Mouse (Mus musculus) layer of hippocampus, adult 18-20 months (tissue): ENCODE measurements around the gene Abt1. TPM values are rescaled to one million over a fixed set of nuclear protein-coding genes. Genes with fewer than 3 reads are reported as not detected.

Experiments used
- DNase-seq, 2 experiments: peaks; one replicate each; pipeline ENCODE4 v3.0.0; 2022; ENCODE audit warnings: low spot score in 2 of 2
- long read RNA-seq: library from polyadenylated mRNA; stranded (forward); transcript quantifications from one replicate; pipeline ENCODE4 v2.0.0, GENCODE M21; 2021
- total RNA-seq, 2 experiments: library from RNA; stranded (reverse); gene quantifications; 2 replicates each; pipeline ENCODE4 v1.2.3; 2021

The Abt1 gene
- 1 to 10 TPM; 8.8 to 9.5 TPM for total RNA-seq
- long read RNA-seq, full-length matches to known transcripts: 16 of 19 reads
- long read RNA-seq, partial matches to known transcripts: 1 of 19 reads
- long read RNA-seq, other reads (novel, unspliced or antisense): 2 of 19 reads

DNA sequence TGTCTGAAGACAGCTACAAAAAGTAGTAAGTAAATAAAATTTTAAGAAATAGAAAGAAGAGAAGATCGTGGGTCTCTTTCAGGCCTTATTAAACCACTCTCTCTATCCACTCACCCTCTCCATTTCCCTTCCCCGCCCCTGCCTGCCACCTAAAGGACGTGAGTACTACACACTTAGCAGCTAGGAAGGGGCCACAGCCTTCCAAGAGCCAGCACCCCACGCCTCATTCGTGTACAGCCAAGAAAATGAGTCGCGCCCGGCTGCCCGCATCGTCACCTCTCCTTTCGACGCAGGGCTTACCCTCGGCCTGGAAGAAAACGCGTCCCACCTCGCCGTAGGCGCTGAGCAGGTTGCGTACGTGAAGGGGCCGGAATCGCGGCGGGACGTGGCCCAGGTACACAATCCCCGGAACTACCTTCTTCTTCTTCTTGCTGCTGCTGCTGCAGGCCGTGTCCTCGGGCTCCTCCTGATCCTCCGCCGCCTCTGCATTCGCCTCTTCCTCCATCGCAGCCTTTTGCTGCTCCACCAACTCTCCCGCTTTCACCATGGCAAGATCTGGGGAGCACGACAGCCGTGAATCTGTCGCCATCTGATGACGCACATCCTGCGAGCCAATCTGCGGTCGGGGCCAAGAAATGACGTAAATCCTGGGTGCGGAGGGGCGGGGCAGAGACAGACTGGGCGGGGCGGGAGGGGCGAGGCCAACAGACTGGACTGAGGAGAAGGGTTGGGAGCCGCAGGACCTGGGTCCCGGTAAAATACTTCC is at the start of gene Abt1:
Gene Abt1, minus strand, starts transcription at position 581 of the 766 bp plus-strand sequence.
- peak; percentile 93 to 97 for DNase-seq

DNA sequence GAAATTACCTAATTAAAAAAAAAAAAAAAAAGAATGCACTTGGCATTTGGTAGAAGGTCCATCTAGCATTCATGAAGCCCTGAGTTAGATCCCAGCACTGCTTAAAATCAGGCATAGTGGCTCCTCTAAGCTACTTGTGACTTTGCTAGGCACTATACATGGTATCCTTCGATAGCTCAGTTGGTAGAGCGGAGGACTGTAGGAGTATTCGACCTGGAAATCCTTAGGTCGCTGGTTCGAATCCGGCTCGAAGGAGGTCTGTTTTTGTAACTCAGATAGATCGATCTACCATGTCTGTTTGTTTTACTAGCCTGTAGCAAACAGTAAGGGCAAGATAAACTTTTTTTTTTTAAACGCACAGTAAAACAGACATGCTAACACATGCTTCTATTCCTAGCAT is 43.2 kb upstream of the Abt1 start:
- DNase-seq: peak; percentile 53 to 89

DNA sequence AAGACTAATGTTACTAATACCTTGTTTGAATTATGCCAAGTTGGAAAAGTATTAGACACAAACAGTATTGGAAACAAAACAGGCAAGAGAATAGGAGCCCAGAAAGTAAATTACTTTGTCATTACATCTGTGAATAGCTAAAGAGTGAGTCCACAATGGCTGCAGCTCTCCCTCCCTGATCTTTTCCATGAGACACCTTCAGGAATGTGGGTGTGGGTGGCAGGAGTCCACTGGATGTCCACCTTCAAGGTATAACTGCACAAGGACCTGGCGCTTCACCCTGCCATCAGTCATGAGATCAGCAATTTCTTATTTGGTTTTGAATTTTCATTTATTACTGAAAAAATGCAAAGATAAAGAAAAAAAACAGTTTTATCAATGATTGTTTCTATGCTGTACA is 42.6 kb upstream of the Abt1 start:
- no peak for DNase-seq

DNA sequence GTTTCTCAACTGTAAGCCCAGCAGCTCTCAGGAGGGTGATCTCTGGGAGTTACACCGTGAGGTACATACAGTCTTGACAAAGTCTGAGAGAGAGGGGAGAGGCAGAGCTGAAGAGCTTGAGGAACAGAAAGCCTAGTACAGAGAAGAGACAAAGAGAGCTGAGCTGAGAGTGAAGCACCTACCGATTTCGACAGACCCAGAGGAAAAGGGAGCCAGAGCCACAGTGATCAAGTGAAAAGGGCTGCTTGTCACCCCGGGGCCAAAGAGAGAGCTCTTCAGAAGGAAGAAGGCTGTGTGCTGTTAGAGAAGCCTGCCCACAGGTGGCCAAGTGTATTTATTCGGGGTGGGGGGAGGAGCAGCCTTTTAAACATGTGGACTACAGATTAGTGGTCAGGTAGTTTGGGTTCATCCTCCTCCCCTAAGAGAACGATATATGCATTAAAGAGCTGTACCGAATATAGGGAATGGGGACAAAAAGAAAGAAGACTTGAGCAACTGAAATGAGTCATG is 42.0 kb upstream of the Abt1 start, which contains the start of gene Btn1a1:
Gene Btn1a1, minus strand, starts transcription at position 302 of the 510 bp plus-strand sequence.
- DNase-seq: no peak

DNA sequence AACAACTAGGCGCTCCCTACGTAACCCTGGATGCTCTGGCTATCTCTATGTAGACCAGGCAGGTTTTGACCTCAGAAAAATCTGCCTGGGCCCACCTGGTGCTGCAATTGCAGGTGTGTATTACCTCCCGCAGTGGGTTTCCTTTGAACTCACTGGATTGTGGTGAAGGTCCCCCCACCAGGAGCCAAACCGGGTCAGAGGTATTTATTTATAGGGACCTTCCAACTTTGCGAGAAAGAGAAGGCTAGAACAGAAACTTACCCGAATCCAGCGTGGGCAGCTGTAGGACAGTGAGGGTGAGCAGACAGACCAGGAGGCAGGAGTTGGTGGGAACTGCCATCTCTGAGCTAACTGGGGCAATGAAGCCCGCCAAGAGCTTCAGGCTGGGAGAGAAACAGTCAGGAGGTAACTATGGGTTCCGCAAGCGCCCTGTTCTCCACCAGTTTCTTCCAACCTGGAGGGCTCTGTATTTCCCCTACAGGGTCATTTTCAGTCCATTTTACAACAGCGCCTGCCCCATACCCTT is 41.2 kb upstream of the Abt1 start:
- DNase-seq: no peak

DNA sequence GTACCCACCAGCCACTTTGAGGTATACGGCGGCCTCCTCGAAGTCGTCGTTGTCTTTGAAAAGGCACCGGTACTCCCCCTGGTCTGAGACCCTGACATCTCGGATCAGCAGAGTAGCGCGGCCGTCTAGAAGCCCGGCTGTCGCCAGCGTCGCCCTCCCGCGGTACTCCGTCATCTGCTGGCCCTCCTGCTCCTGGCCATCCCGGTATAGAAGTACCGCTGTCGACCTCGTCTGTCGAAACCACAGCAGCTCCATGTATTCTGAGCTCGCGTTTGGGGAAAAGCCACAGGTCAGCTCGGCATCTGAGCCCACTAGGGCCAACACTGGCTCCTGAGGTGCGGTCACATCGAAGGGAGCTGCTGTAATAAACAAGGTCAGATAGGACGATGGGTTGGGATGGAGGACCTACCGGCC is 40.6 kb upstream of the Abt1 start:
- DNase-seq: no peak

DNA sequence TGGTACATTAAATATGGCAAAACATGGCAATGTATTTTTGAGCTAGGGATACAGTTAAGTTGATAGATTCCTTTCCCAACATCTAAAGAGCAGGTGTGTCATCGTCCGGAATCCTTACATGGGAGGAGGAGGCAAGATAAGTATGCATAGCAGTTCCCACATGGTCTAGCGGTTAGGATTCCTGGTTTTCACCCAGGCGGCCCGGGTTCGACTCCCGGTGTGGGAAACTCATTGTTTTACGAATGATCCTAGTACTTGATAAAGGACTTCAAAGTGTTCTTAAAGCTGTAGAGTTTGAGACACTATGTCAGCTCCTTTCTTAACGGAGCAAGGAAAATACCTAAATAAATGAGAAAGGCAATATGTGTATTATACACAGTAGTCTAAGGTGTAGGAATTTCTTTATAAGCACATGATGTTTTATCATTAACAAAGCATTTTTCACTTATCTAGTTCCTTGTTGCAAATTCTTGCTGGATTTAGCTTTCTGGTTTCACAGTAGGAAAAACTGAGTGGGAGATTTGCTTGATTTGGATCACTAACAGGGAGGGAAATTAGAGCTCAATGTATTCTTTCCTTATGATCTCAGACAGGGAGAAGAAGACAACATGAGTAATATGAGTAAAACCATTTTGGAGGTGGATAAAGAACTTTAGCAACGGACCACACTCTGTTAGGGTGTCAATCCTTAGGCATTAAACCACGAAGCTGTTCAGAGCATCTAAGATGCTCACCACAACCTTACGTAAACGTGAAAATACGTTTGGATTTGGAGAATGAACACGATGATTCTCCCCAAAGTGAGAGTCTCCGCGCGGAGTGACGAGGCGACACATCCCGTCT is 39.9 kb upstream of the Abt1 start:
- DNase-seq: peak; percentile 82 to 92

DNA sequence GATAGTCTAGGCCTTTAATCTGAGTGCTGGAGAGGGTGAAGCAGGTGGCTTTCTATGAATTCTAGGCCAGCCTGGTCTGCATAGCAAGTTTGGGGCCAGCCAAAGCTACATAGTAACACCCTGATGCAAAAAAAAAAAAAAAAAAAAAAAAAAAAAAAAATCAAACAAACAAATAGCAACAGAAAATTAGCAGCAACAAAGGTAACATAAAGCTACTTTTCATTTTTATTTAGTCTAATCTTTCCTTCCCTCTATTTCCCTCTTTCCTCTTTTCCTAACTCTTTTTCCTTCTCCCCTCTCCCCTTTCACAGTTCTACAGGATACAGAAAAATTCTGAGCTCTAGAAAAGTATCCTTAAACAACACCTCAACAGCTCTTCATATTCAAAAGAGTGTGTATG is 39.0 kb upstream of the Abt1 start:
- DNase-seq: no peak

DNA sequence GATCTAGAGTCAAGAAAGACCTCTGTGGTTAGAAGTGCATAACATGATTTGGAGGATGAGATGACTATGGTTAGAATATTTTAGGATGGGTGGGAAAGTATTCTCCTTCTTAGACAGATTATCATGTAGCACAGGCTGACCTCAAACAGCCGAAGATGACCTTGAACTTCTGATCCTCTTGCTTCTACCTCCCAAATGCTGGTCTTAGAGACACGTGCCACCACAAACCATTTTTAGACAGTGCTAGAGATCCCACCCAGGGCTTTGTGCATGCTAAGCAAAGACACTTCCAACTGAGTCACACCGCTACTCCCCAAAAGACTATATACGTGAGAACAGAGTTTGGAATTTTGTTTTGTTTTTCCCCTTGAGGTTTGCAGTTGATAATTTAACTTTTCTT is 38.4 kb upstream of the Abt1 start:
- DNase-seq: no peak

DNA sequence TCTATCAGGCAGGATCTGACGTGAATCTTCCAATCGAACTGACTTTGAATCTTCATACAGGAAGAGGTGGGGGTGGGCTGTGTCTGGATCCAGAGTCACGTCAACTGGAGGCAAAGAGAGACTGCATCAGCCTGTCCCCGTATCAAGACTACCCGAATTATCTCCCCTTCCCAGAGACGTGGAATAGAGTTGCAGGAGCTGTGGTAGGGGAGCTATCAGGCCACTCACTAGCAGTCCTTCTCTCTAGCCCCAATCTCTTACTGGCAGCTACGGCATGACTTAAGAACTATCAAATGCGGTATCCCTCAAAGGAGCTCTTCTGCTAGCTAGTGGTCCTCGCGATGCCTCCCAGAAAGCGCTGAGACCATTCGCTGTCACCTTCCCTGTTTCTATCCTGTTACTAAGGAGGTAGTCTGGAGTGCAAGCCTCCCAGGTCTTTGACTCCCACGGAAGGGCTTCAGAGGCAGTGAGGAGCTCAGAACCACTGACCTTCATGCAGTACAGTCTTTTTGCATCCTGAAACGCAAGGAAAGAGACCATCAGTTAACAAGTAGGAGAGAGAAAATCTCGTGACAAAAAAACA is 35.7 kb upstream of the Abt1 start:
- no peak for DNase-seq

DNA sequence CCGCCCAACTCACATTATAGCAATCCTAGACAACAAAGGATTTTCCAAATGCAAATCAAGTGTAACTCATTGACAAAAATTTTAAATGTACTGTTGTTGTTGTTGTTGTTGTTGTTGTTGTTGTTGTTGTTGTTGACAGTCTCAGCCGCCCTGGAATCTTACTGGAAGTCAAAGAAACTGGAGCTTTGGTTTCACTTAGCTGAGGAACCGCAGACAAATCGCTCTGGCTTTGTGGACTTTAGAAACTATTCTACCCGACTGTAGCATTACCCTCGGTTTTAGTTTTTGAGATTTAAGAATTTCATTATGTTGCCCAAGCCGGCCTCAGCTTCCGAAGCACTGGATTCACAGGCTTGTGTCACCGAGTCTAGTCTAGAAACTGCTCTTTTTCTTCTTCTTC is 30.3 kb upstream of the Abt1 start:
- no peak for DNase-seq

DNA sequence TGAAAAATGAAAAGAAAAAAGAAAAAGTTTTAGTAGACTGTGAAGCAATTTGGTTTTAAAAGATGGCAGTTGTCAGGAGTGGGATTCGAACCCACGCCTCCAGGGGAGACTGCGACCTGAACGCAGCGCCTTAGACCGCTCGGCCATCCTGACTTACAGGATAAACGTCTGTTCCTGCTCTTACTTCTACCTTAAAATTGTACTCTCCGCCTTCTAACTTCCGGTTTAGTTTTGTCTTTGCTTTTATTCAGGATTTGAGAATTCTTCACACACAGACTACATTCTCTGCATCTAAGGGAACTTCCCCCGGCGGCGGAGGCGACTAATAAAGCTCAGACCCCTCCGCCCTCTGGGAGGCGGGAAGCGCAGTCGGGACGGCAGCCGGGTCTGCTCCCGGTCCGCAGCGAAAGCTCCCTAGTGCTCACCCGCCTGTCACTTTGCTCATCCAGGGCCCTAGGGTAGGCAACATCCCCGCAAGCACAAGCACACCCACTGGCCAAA is 29.7 kb upstream of the Abt1 start:
- peak; percentile 78 to 92 for DNase-seq

DNA sequence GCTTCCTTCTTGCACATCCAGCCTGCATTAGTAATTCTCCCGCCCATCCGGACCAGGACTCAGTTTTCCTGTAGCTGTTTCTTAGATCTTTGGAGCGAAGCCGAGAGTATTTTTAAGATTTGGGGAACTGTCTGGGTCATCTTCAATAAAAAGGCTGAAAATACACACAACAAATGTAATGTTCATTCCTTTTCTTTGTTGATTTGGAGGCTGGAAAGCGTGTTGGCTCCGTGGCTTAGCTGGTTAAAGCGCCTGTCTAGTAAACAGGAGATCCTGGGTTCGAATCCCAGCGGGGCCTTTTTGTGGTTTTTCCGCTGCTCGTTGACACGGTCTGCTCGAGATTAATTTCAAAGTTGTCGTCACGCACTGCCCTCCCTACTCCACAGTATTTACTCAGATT is 26.7 kb upstream of the Abt1 start:
- peak; percentile 88 to 97 for DNase-seq

DNA sequence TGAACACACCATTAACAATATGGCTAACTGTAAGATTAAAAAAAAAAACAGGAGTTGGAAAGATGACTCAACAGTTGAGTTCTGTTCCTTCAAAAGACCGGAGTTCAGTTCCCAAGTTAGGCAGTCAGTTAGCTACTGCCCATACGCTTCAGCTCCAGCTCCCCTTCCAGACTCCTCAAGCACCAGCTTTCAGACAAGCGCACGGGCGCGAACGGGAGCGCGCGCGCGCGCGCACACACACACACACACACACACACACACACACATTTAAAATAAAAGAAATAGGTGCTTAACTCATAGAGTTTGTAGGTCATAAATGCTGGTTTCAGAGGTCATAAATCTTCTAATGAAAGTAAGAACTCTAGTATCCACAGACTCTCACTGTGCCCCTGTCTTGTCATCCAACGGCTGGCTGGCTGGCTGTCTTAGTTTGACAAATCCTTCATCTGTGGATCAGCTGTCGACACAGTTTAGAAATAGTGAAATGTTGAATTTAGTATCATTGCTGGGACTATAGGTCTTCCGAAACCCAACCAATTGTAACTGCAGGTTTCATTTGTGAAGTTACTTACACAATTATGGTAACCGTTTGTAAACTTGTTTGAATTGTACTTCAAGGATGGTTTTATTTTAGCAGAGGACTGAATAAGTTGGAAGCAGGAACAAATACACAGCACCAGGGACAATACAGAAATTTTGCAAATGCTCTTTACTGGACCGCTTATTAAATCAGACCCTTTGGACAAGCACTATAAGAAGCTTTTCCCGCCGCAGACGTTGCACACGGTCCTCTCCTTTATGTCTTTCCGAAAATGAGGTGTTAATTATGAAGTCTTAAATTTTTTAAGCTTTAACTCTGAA is 25.8 kb upstream of the Abt1 start:
- DNase-seq: peak in 1 of 2 experiments; percentile 68

DNA sequence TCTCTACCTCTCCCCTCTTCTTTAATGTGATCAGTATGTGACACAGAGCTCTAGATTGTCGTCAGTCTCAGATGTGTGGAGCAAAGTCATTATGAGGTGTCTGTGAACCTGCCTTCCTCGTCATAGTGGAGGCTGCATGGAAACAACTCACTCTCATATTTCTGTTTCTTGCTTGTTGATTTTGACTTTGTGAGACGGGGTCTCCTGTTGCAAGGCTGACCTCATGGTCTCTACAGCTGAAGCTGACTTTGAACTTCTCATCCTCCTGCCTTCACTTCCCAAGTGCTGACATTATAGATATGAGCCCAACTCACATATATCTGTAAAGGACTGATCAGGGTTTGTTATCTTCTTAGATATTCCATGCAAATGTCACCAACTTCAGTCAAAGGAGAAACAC is 25.1 kb upstream of the Abt1 start:
- no peak for DNase-seq

DNA sequence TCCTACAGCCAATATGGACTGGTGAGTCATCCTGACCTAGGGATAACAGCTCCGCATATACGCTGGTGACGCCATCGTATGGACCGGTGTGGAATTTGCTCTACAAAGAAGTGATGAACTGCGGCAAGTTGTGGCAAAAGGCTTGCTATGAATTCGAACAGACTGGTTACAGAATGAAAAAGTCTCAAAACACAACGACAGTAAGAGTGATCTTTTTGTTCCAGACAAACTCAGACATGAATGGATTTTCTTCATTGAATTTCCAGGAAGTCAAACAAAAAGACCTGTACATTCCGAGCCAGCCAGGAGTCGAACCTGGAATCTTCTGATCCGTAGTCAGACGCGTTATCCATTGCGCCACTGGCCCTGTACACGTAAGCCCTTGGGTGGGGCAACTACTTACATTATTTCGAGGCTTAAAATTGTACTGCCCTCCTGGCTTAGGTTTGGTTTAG is 22.9 kb upstream of the Abt1 start:
- DNase-seq: peak; percentile 81 to 95

DNA sequence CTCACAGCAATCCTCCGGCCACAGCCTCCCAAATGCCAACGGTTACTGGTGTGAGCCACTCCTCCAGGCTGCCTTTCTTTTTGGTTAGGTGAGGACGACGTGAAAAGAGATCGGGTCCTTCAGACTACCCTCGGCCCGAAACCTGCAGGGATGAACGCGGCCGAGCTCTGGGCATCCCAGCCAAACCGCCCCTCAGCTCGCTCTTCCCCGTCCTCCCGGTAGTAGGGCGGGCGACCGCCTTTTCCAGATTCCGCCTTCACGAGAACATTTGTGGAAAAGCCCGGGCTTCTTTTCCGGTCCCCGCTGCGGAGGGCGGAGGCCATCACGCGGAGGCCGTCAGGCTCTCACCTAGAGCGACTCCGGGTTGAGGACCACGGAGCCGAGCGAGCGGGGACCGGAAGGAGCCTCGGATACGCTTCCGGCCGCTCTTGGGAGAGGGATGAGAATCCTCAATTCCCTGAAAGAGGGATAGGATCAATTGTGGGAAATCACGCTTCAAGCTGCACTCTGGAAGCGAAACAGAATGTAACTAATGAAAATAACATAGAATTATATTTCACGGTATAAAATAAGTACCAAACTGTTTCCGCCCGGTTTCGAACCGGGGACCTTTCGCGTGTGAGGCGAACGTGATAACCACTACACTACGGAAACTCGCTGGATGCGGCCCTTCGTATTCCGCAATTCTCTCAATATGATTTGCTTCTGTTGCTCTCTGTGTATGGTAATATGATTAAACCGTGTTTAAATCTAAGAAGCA is 22.1 kb upstream of the Abt1 start:
- peak; percentile 89 to 97 for DNase-seq

DNA sequence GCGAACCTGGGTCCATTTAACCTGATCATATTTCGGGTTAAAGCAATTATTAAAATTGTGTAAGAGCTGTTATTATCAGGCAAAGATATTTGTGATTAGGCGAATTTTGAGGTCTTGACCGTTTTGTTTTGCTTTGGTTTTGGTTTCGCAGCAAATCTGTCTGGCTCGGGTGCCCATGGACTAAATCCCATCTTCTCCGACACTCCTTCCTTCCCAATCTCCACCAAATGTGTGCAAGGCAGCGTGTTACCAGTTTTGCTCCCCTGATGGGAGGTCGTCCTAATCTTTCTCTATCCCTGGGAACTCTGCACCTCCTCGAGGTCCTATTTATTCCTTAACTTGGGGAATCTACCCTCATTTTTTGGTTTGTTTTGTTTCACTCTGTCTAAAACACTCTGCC is 21.5 kb upstream of the Abt1 start:
- DNase-seq: no peak

DNA sequence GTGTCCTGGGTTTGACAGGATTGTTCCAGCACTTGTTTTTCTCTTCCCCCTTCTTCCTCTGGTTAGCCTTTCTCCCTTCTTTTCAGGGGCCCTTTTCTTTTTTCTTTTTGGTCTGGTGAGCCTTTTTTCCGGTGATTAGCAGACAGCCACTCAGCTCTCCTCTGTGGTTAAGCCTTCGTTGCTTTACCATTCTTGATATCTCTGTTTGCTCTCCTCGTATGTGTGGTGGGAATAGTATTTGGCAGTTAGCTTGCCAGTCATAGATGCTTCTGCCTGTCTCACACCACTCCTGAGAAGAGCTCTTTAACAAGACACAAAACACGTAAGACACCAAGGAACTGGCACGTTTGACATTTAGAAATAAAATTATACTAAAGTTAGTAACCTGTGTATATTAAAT is 20.8 kb upstream of the Abt1 start:
- no peak for DNase-seq
